Mouse (Mus musculus): ENCODE data around the gene Mybbp1a. TPM values are rescaled to one million over a fixed set of nuclear protein-coding genes. Genes with fewer than 3 reads are reported as not detected.
"Not testable (repeated sequence)": the region's sequence is repeated elsewhere in the genome, so short reads cannot be mapped to it uniquely, and the experiment has no call there.

Mybbp1a gene
- polyA plus RNA-seq, 1 experiment = 52.5 TPM

DNA sequence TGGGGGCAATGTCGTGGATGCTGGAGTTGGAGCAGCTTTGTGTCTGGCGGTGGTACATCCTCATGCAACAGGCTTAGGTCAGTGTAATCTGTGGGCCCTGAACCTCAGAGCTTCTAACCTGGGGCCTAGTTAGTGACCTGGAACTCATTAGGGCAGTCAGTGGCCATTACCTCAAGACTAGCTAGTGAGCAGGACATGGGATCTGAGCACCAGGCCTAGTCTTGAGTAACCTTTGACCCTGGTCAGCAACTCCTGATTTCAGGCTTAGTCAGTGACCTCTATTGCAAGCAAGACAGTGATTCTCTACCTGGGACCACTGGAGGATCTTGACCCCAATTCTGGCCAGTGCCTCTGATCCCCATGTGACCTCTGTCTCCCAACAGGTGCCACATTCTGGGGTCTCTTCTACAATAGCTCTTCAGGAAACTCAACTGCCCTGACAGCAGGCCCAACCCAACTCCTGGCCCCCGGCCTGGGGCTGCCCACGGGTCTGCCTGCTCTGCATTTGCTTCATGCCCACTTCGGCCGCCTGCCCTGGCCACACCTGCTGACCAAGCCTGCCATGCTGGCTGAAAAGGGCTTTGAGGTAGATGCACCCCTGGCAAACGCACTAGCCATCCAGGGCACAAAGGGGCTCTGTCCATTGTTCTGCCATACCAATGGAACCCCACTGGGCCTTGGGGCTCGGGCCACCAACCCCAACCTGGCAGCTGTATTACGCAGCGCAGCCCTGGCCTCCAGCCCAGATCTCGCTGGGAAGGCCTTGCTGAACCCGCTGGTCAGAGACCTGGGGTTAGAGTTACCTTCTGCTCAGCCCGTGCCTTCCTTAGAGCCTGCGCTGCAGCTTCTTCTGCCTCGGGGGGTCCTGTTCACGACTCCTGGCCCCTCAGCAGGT is 4.2 kb upstream of the Mybbp1a start:
- Histone ChIP-seq H3K27me3 (ENCODE audit: control insufficient read depth, insufficient read depth, low read length) (no peaks in the 10 kb centered on the region), H3K4me3 (replicated peaks; ENCODE audit: insufficient read depth, low read depth, low read length) (no peak overlapping the region), H3K27ac (ENCODE audit: insufficient read depth, low read length) (no peak overlapping the region), H3K4me1 (ENCODE audit: control insufficient read depth, insufficient read depth, low read length) (no peaks in the 10 kb centered on the region)
- WGBS = 27% methylated on average over 16 of the region's 16 CpGs
- TF ChIP-seq CTCF (IDR thresholded peaks at IDR 0.05; ENCODE audit: borderline replicate concordance, insufficient read depth, low read depth, low read length) (no peak), POLR2A (IDR thresholded peaks at IDR 0.05; ENCODE audit: borderline replicate concordance, insufficient read depth, low read length) (no peak)
- DNase-seq = peak in 1 of 2 experiments; percentile 33

DNA sequence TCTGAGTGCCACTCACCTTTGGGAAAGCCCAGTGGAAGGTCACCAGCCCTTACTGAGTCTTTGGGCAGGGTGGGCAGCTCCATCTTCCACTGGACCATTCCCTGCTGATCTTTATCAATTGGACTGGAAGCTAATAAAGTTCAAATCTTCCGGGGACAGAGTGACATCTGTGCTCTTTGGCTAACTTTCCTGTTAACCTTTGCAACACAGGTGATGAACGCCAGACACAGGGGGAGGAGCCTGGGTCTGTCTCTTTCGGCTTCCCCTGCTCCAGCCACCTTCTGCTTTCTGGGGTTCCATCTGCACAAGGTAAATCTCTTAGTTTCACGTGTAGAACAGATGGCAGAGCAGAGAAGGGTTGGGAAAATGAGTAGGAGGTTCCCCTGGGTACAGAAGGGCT is 2.7 kb upstream of the Mybbp1a start:
- TF ChIP-seq CTCF (IDR thresholded peaks at IDR 0.05; ENCODE audit: borderline replicate concordance, insufficient read depth, low read depth, low read length) = no peak
- DNase-seq = no peak
- Histone ChIP-seq H3K4me1 (ENCODE audit: control insufficient read depth, insufficient read depth, low read length) (no peaks in the 10 kb centered on the region), H3K4me3 (replicated peaks; ENCODE audit: insufficient read depth, low read depth, low read length) (no peak overlapping the region), H3K27ac (ENCODE audit: insufficient read depth, low read length) (no peak overlapping the region), H3K27me3 (ENCODE audit: control insufficient read depth, insufficient read depth, low read length) (no peaks in the 10 kb centered on the region)
- WGBS = 28% methylated on average over 4 of the region's 4 CpGs

DNA sequence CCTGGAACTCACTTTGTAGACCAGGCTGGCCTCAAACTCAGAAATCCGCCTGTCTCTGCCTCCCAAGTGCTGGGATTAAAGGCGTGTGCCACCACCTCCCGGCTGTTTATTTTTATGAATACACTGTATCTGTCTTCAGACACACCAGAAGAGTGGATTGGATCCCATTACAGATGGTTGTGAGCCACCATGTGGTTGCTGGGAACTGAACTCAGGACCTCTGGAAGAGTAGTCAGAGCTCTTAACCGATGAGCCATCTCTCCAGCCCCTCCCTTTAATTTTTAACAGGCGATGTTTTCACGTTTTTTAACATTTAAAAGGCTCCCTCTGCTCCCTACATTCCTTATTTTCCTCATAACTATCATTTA is 574 bp upstream of the Mybbp1a start:
- H3K27me3 ChIP-seq (ENCODE audit: control insufficient read depth, insufficient read depth, low read length); H3K4me1 ChIP-seq (ENCODE audit: control insufficient read depth, insufficient read depth, low read length); DNase-seq: not testable (repeated sequence)
- WGBS = 25% methylated on average over 6 of the region's 6 CpGs
- Histone ChIP-seq H3K27ac (ENCODE audit: insufficient read depth, low read length) (peak overlapping the region; percentile 30; the same call in 1 of the 2 replicates), H3K4me3 (replicated peaks; ENCODE audit: insufficient read depth, low read depth, low read length) (peak overlapping the region; percentile 85)

DNA sequence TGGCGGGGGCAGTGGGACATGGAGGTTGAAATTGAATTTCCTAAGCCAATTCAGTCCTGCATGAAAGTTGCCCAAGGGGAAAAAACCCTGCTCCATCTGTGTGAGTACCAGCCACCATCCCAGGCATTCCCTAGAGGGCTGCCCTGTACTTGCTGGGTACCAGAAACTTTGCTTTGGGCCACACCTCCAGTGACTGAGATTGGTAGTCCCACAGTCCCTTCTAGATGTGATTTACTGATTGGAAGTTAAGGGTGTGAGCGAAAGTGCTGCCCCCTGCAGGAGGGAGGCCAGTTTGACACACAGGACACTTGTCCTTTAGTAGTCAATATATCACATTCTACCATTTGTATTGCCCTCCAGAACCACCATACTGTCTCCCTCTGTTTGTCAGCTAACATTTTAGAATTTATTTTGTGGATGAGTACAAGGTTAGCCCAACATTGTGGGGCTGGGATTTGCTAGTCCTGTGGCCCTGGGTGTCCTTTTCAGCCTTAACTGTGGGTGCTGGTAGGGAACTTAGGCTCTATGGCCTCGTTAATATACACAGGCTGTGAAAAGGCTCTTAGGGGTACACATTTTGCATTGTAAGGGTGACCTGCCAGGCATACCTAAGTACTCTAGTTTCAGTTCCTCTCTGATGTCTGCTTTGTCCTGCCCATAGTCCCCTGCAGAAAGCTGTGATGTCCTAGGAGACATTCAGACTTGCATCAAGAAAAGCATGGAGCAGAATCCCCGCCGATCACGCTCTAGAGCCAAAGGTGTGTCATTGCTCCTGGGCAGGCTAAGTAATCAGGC is 5.4 kb downstream of the Mybbp1a start:
- DNase-seq = no peak
- Histone ChIP-seq H3K4me1 (ENCODE audit: control insufficient read depth, insufficient read depth, low read length) (no peaks in the 10 kb centered on the region), H3K27ac (ENCODE audit: insufficient read depth, low read length) (no peak overlapping the region), H3K27me3 (ENCODE audit: control insufficient read depth, insufficient read depth, low read length) (no peaks in the 10 kb centered on the region), H3K4me3 (replicated peaks; ENCODE audit: insufficient read depth, low read depth, low read length) (no peak overlapping the region)
- 81% methylated on average over 6 of the region's 6 CpGs for WGBS
- TF ChIP-seq POLR2A (IDR thresholded peaks at IDR 0.05; ENCODE audit: borderline replicate concordance, insufficient read depth, low read length) = no peak
- TF ChIP-seq CTCF (IDR thresholded peaks at IDR 0.05; ENCODE audit: borderline replicate concordance, insufficient read depth, low read depth, low read length) = peak; percentile 59; the same call in 1 of the 2 replicates

DNA sequence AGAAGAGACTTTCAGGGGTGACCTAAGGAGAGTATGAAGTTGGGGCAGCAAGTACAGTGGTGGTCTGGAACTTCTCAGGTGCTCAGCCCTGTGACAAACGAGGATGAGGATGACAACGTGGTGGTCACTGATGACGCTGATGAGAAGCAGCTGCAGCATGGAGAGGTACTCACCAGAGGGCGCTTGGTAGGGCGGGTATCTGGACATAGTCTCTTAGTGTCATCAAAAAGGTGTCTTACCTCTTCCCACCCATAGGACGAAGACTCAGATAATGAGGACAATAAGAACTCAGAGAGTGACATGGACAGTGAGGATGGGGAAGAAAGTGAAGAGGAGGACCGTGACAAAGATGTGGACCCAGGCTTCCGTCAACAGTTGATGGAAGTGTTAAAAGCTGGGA is 6.3 kb downstream of the Mybbp1a start:
- no peak for TF ChIP-seq POLR2A (IDR thresholded peaks at IDR 0.05; ENCODE audit: borderline replicate concordance, insufficient read depth, low read length)
- TF ChIP-seq CTCF (IDR thresholded peaks at IDR 0.05; ENCODE audit: borderline replicate concordance, insufficient read depth, low read depth, low read length) = no peak
- H3K27ac ChIP-seq (ENCODE audit: insufficient read depth, low read length) = no peak overlapping the region
- H3K4me1 ChIP-seq (ENCODE audit: control insufficient read depth, insufficient read depth, low read length) = no peaks in the 10 kb centered on the region
- 74% methylated on average over 8 of the region's 8 CpGs for WGBS
- H3K4me3 ChIP-seq (replicated peaks; ENCODE audit: insufficient read depth, low read depth, low read length) = no peak overlapping the region
- no peak for DNase-seq
- H3K27me3 ChIP-seq (ENCODE audit: control insufficient read depth, insufficient read depth, low read length) = no peaks in the 10 kb centered on the region

DNA sequence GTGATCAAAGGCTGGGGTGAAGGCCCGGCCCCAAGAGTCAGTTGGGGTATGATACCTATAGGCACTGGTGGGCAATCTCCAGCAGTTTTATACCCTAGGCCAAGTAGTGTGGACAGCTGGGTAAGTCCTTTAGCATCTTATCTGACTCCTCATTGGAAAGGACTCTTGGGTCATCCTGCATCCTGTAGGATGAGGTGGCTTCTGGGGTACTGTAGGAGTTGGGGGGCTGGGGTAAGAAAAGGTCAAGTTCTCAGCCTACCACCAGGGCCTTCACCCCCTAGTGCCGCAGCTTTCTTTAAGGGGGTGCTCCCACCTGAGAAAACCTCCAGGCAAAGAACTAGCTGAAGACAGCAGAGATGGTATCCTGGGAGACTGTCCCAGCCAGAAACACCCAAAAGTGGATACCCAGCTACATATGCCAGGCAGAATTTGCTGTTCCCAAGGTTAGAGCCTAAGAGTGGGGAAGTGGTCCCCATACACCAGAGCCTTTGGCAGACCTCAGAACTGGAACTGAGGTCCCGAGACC is 11.0 kb downstream of the Mybbp1a start:
- no peak for DNase-seq
- 85% methylated on average over 3 of the region's 3 CpGs for WGBS
- H3K27ac ChIP-seq (ENCODE audit: insufficient read depth, low read length) = no peak overlapping the region

DNA sequence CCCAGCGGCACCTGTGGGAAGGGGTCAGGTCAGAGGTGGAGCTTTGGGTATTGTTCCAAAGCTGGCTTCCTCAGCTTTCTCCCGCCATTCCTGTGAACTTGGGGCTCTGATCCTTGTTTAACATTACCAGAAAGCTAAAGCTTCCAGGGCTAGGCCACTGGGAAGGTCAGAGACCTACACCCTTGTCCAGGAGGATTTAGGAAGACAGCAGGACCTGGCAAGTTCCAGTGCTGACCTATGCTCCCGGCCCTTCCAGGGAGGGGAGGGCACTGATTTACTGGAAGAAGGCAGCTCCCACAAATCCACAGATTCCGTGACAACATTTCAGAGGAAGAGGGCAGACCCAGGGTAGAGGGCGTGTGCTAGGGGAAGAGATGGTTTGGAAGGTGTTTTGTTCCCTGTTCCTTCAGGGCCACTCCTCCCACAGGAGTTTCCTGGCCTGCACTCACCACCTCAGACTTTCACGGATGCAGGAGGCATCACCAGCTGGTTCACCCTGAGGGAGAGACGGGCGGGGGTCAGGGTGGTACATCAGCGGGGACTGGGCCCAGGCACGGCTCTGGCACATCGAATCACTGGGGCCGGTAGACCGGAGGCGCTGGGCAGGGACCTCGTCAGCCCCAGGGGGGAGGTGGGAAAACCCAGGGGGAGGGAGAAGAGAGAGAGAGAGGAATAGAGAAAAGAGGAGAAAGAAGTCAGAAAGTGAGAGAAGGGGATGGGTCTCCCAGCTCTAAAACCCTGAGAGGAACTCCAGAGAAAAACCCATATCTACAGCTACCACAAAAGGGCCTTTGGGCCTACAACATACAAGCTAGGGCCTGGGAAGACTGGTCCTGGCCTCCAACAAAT is 12.2 kb downstream of the Mybbp1a start:
- TF ChIP-seq POLR2A (IDR thresholded peaks at IDR 0.05; ENCODE audit: borderline replicate concordance, insufficient read depth, low read length) (no peak), CTCF (IDR thresholded peaks at IDR 0.05; ENCODE audit: borderline replicate concordance, insufficient read depth, low read depth, low read length) (no peak)
- no peak for DNase-seq
- Histone ChIP-seq H3K4me1 (ENCODE audit: control insufficient read depth, insufficient read depth, low read length) (no peaks in the 10 kb centered on the region), H3K27me3 (ENCODE audit: control insufficient read depth, insufficient read depth, low read length) (no peaks in the 10 kb centered on the region; the same call in 1 of the 2 replicates), H3K27ac (ENCODE audit: insufficient read depth, low read length) (no peak overlapping the region), H3K4me3 (replicated peaks; ENCODE audit: insufficient read depth, low read depth, low read length) (no peak overlapping the region)
- WGBS = 56% methylated on average over 15 of the region's 15 CpGs

More for the DNA sequence above, 11.0 kb downstream of the Mybbp1a start:
- Histone ChIP-seq H3K4me1 (ENCODE audit: control insufficient read depth, insufficient read depth, low read length) (no peaks in the 10 kb centered on the region), H3K27me3 (ENCODE audit: control insufficient read depth, insufficient read depth, low read length) (no peaks in the 10 kb centered on the region; the same call in 1 of the 2 replicates), H3K4me3 (replicated peaks; ENCODE audit: insufficient read depth, low read depth, low read length) (no peak overlapping the region)
- TF ChIP-seq POLR2A (IDR thresholded peaks at IDR 0.05; ENCODE audit: borderline replicate concordance, insufficient read depth, low read length) = no peak
- no peak for TF ChIP-seq CTCF (IDR thresholded peaks at IDR 0.05; ENCODE audit: borderline replicate concordance, insufficient read depth, low read depth, low read length)
